Mouse (Mus musculus) liver, embryonic 15.5 days (tissue): ENCODE results near the gene Hgf. TPM values are rescaled to one million over a fixed set of nuclear protein-coding genes. Genes with fewer than 3 reads are reported as not detected.

ENCODE experiments used
- ATAC-seq: fragments of 200-750 bp; cut with Nextera tagmentation; 2 replicates; pipeline ENCODE4 v1.8.0; 2017; ENCODE audit warnings: moderate number of reproducible peaks, mild to moderate bottlenecking, moderate library complexity; ENCODE audit not compliant: insufficient read depth
- H3K27ac ChIP-seq: fragments of 300-500 bp; sonication (generic); replicated peaks from 2 replicates; pipeline ENCODE4 v1.5.1; 2015; ENCODE audit warnings: mild to moderate bottlenecking, inconsistent platforms
- H3K27me3 ChIP-seq: fragments of 300-500 bp; sonication (generic); 2 replicates; pipeline ENCODE4 v1.6.1; 2015; ENCODE audit warnings: mild to moderate bottlenecking, inconsistent platforms
- H3K36me3 ChIP-seq: fragments of 300-500 bp; sonication (generic); replicated peaks from 2 replicates; pipeline ENCODE4 v1.6.1; 2015; ENCODE audit warnings: moderate library complexity, mild to moderate bottlenecking, inconsistent platforms
- H3K4me1 ChIP-seq: fragments of 300-500 bp; sonication (generic); replicated peaks from 2 replicates; pipeline ENCODE4 v1.6.1; 2015; ENCODE audit warnings: inconsistent platforms
- H3K4me2 ChIP-seq: fragments of 300-500 bp; sonication (generic); 2 replicates; pipeline ENCODE4 v1.6.1; 2015; ENCODE audit warnings: moderate library complexity, mild to moderate bottlenecking, inconsistent platforms
- H3K4me3 ChIP-seq: fragments of 300-500 bp; sonication (generic); replicated peaks from 2 replicates; pipeline ENCODE4 v1.5.1; 2015; ENCODE audit warnings: mild to moderate bottlenecking, inconsistent platforms
- H3K9ac ChIP-seq: fragments of 300-500 bp; sonication (generic); 2 replicates; pipeline ENCODE4 v1.6.1; 2015; ENCODE audit warnings: moderate library complexity, mild to moderate bottlenecking, inconsistent platforms
- H3K9me3 ChIP-seq: fragments of 300-500 bp; sonication (generic); replicated peaks from 2 replicates; pipeline ENCODE4 v1.6.1; 2016; ENCODE audit warnings: inconsistent platforms
- WGBS: fragments of 180-500 bp; shearing (Covaris S2); methylation state at CpG from one replicate; pipeline ENCODE4 v1.1.7; 2015; ENCODE audit warnings: mixed read lengths; ENCODE audit not compliant: insufficient replicate concordance; 5-methylcytosine and 5-hydroxymethylcytosine counted together
- polyA plus RNA-seq: library from polyadenylated mRNA; unstranded; fragments of >200 nt; fragmentation: Nextera tagmentation; extraction: Ambion mirVana; gene quantifications from 2 replicates; pipeline ENCODE4 v1.2.1, GENCODE M21; 2015

Gene Hgf
- polyA plus RNA-seq, 1 experiment from 2014 or later = 3.0 TPM

GRCm38 (mm10) chr5:16595699-16596098 lies 42.4 kb downstream of the Hgf start:
- H3K4me3 ChIP-seq = no peak overlapping the region
- no peaks in the 10 kb centered on the region for H3K9me3 ChIP-seq
- no peak overlapping the region for H3K4me2 ChIP-seq
- H3K9ac ChIP-seq = no peak overlapping the region
- no peaks in the 10 kb centered on the region for H3K36me3 ChIP-seq
- H3K4me1 ChIP-seq = no peaks in the 10 kb centered on the region
- H3K27ac ChIP-seq = no peak overlapping the region
- ATAC-seq = no peak
- H3K27me3 ChIP-seq = no peaks in the 10 kb centered on the region
- WGBS = 66% methylated on average over 4 of the region's 4 CpGs

GRCm38 (mm10) chr5:16597996-16598395 lies 44.7 kb downstream of the Hgf start:
- ATAC-seq = no peak
- H3K4me2 ChIP-seq = no peak overlapping the region
- 50% methylated on average over 6 of the region's 6 CpGs for WGBS
- H3K27me3 ChIP-seq = no peaks in the 10 kb centered on the region
- no peaks in the 10 kb centered on the region for H3K9me3 ChIP-seq
- no peaks in the 10 kb centered on the region for H3K36me3 ChIP-seq
- H3K4me1 ChIP-seq = no peaks in the 10 kb centered on the region
- H3K4me3 ChIP-seq = no peak overlapping the region
- no peak overlapping the region for H3K27ac ChIP-seq
- H3K9ac ChIP-seq = no peak overlapping the region

GRCm38 (mm10) chr5:16601463-16601862 lies 48.2 kb downstream of the Hgf start:
- H3K9me3 ChIP-seq = no peaks in the 10 kb centered on the region
- whole genome bisulfite sequencing = 70% methylated on average over 1 of the region's 1 CpGs
- no peak overlapping the region for H3K4me2 ChIP-seq
- H3K36me3 ChIP-seq = no peaks in the 10 kb centered on the region
- no peak overlapping the region for H3K27ac ChIP-seq
- H3K4me3 ChIP-seq = no peak overlapping the region
- H3K4me1 ChIP-seq = no peaks in the 10 kb centered on the region
- H3K27me3 ChIP-seq = no peaks in the 10 kb centered on the region
- H3K9ac ChIP-seq = no peak overlapping the region
- ATAC-seq = no peak

DNA sequence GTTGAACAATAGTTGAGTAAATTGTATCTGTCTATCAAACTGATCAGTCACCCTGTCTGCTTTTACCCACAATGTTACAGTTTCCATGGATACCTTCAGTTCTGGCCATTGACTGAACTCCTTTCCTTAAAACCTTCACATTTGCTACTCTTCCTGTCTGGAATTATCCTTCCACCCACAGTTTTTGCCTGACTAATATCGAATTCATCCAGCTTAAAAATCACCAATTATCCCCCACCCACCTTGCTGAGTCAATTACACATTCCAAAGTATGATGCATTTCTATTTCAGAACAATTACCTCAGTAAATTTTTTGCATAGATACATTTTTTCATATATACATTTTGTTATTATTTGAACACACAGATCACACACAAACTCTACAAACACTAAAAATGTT lies 79.7 kb downstream of the Hgf start:
- no peaks in the 10 kb centered on the region for H3K27me3 ChIP-seq
- no peak overlapping the region for H3K9ac ChIP-seq
- H3K27ac ChIP-seq = no peak overlapping the region
- H3K4me1 ChIP-seq = no peaks in the 10 kb centered on the region
- H3K36me3 ChIP-seq = no peaks in the 10 kb centered on the region
- 37% methylated on average over 1 of the region's 1 CpGs for WGBS
- no peak for ATAC-seq
- H3K4me3 ChIP-seq = no peak overlapping the region
- H3K9me3 ChIP-seq = no peaks in the 10 kb centered on the region
- H3K4me2 ChIP-seq = no peak overlapping the region

DNA sequence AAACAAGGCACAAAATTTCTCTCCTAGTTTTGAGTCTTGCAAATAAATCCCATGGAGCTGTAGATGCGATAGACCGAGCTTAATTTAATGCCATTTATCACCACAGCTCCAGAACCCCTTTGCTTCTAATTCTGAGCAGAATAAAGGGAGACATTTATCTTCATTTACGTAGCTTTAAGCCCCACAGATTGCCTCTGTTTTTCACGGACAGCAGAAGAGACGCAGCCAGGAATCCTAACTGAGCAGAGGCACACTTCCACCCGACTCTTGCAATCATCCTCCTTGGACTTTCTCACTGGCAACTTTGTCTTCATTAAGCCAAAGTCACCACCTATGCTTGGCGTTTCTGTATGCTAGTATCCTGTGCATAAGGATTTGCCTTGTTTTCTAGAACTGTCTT lies 93.1 kb downstream of the Hgf start:
- H3K36me3 ChIP-seq = no peaks in the 10 kb centered on the region
- no peaks in the 10 kb centered on the region for H3K9me3 ChIP-seq
- H3K9ac ChIP-seq = no peak overlapping the region
- no peak overlapping the region for H3K27ac ChIP-seq
- no peaks in the 10 kb centered on the region for H3K27me3 ChIP-seq
- H3K4me3 ChIP-seq = no peak overlapping the region
- 62% methylated on average over 7 of the region's 7 CpGs for WGBS
- ATAC-seq = no peak
- H3K4me1 ChIP-seq = no peaks in the 10 kb centered on the region
- no peak overlapping the region for H3K4me2 ChIP-seq

DNA sequence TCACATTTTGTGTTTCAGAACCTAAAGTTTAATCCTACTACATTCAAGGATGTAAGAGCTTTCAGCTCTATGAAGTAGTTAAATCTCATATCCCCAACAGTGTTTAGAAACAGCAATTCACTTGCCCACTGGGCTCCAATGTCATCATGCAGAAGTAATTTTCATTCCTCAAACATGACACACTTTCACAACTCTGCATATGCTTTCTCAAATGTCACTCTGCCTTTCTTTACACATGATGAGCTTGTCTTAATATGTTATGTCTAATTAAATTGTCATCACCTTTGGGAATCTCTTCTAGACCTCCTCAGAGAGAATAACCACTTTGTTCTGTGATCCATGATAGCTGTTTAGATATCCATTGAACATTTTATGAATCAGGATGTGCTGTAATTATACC lies 94.4 kb downstream of the Hgf start:
- Histone ChIP-seq H3K36me3 (no peaks in the 10 kb centered on the region), H3K27me3 (no peaks in the 10 kb centered on the region), H3K9me3 (no peaks in the 10 kb centered on the region), H3K4me1 (no peaks in the 10 kb centered on the region), H3K4me3 (no peak overlapping the region), H3K9ac (no peak overlapping the region), H3K27ac (no peak overlapping the region), H3K4me2 (no peak overlapping the region)
- no peak for ATAC-seq

DNA sequence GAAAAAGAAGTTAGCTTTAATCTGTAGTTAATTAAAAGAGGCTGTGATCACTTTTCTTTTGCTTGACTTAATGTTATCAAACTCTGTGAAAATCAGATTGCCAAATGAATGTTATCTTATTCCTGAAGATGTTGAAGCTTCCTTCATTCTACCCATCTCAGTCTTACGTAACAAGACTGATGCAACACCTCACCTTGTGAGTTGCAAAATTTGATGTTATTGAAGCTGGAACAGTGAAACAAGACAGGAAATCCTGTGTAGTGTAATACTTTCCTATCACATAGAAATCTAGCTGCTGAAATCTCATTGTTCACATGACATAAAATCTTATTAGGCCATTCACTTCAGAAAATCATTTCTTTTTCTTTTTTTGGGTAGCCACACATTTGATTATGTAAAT lies 96.9 kb downstream of the Hgf start:
- ATAC-seq = no peak
- no peak overlapping the region for H3K27ac ChIP-seq
- H3K4me3 ChIP-seq = no peak overlapping the region
- WGBS = 56% methylated on average over 1 of the region's 1 CpGs
- no peaks in the 10 kb centered on the region for H3K9me3 ChIP-seq
- no peak overlapping the region for H3K9ac ChIP-seq
- no peaks in the 10 kb centered on the region for H3K4me1 ChIP-seq
- no peaks in the 10 kb centered on the region for H3K27me3 ChIP-seq
- no peaks in the 10 kb centered on the region for H3K36me3 ChIP-seq
- H3K4me2 ChIP-seq = no peak overlapping the region

GRCm38 (mm10) chr5:16654022-16654421 lies 100.7 kb downstream of the Hgf start:
- 5% methylated on average over 7 of the region's 7 CpGs for WGBS
- Histone ChIP-seq H3K27me3 (no peaks in the 10 kb centered on the region), H3K27ac (no peak overlapping the region), H3K9me3 (no peaks in the 10 kb centered on the region), H3K4me1 (no peaks in the 10 kb centered on the region), H3K9ac (no peak overlapping the region), H3K36me3 (no peaks in the 10 kb centered on the region), H3K4me3 (no peak overlapping the region), H3K4me2 (no peak overlapping the region)
- ATAC-seq = no peak

Other genes with a start within 250 kb of the Hgf start
- not detected in 2 replicates for gene Gm28710, start 238.3 kb downstream of the Hgf start, polyA plus RNA-seq